ENCODE assay signal across 20 mouse cellular contexts in genomic region chr4:65701848-65702247, GRCm38 (mm10).
DNase-seq lines count a peak whose midpoint lies in the region; ATAC-seq lines count a peak whose summit lies in the region.
"Had no signal": no experiment of that assay in that cellular context is flagged by ENCODE, and none has a peak within 500 bp of the region (broad histone marks: within the 10 kb centered on the region; RNA-seq: fewer than 3 reads in every experiment).

No protein-coding gene starts in this region.

- no peak for DNase-seq in cerebellum, adult 11 months
- no peak for DNase-seq in hindbrain, embryonic 10.5 days (ENCODE audit: low spot score)
- no peak for DNase-seq in midbrain, embryonic 11.5 days (ENCODE audit: low spot score, missing footprints)
- no peak for DNase-seq in left cerebral cortex, postnatal 25 days (ENCODE audit: low spot score in 2 of 2)
- DNase-seq: adrenal gland, adult 8-10 months; adrenal gland, postnatal 36 days; B cell, adult 2 months; gastrocnemius, postnatal 36 days; heart, adult 11 months; heart, postnatal 36 days; kidney, adult 18-20 months had no signal

- no peak overlapping the region for H3K4me3 ChIP-seq in hindbrain, embryonic 13.5 days
- no peak overlapping the region for H3K4me3 ChIP-seq in hindbrain, embryonic 10.5 days
- H3K4me3 ChIP-seq in midbrain, embryonic 13.5 days (replicated peaks): no peak overlapping the region
- H3K4me3 ChIP-seq in midbrain, embryonic 11.5 days (ENCODE audit: low read depth, low read length): no peak overlapping the region
- H3K4me3 ChIP-seq: embryonic facial prominence, embryonic 12.5 days; forebrain, embryonic 15.5 days; heart, embryonic 13.5 days; intestine, embryonic 15.5 days had no signal

- no peak overlapping the region for H3K4me2 ChIP-seq in hindbrain, embryonic 13.5 days
- no peak overlapping the region for H3K4me2 ChIP-seq in midbrain, embryonic 13.5 days (replicated peaks)
- H3K4me2 ChIP-seq in midbrain, embryonic 11.5 days: no peak overlapping the region
- H3K4me2 ChIP-seq: embryonic facial prominence, embryonic 12.5 days; forebrain, embryonic 15.5 days; heart, embryonic 13.5 days; intestine, embryonic 15.5 days had no signal

- peak overlapping the region; percentile 25; the same call in 1 of the 2 replicates for H3K27ac ChIP-seq in hindbrain, embryonic 13.5 days
- H3K27ac ChIP-seq in hindbrain, embryonic 10.5 days: no peak overlapping the region
- H3K27ac ChIP-seq in midbrain, embryonic 13.5 days: peak overlapping the region; percentile 67
- no peak overlapping the region for H3K27ac ChIP-seq in midbrain, embryonic 11.5 days (ENCODE audit: low read depth, low read length)
- H3K27ac ChIP-seq: embryonic facial prominence, embryonic 12.5 days; forebrain, embryonic 15.5 days; heart, embryonic 13.5 days; intestine, embryonic 15.5 days had no signal

- no peaks in the 10 kb centered on the region for H3K9me3 ChIP-seq in hindbrain, embryonic 13.5 days
- no peaks in the 10 kb centered on the region for H3K9me3 ChIP-seq in hindbrain, embryonic 10.5 days
- no peaks in the 10 kb centered on the region for H3K9me3 ChIP-seq in midbrain, embryonic 13.5 days
- H3K9me3 ChIP-seq in midbrain, embryonic 11.5 days (ENCODE audit: control insufficient read depth, low read length): no peaks in the 10 kb centered on the region
- H3K9me3 ChIP-seq: embryonic facial prominence, embryonic 12.5 days; forebrain, embryonic 15.5 days; heart, embryonic 13.5 days; intestine, embryonic 15.5 days had no signal

- no peak overlapping the region for H3K9ac ChIP-seq in hindbrain, embryonic 13.5 days
- H3K9ac ChIP-seq in midbrain, embryonic 13.5 days (replicated peaks): no peak overlapping the region
- no peak overlapping the region for H3K9ac ChIP-seq in midbrain, embryonic 11.5 days (ENCODE audit: low read length)
- H3K9ac ChIP-seq: embryonic facial prominence, embryonic 12.5 days; forebrain, embryonic 15.5 days; heart, embryonic 13.5 days; intestine, embryonic 15.5 days had no signal

- intact Hi-C loops in left cerebral cortex, postnatal 25 days (cut with DNase I): no loop called here

- peak; percentile 85; the same call in 1 of the 2 replicates for ATAC-seq in cerebellum, adult (ENCODE audit: insufficient number of reproducible peaks, low FRiP score, low TSS enrichment)
- ATAC-seq in hindbrain, embryonic 13.5 days (ENCODE audit: low FRiP score): no peak
- ATAC-seq in midbrain, embryonic 13.5 days: no peak
- no peak for ATAC-seq in midbrain, embryonic 11.5 days (ENCODE audit: low FRiP score)
- ATAC-seq: CD4-positive, CD25-positive, alpha-beta regulatory T cell, adult 4 months; forebrain, embryonic 15.5 days; intestine, embryonic 15.5 days had no signal

- 64% methylated on average over 4 of the region's 4 CpGs for WGBS in hindbrain, embryonic 13.5 days
- WGBS in hindbrain, embryonic 10.5 days: 82% methylated on average over 4 of the region's 4 CpGs
- WGBS in midbrain, embryonic 13.5 days: 59% methylated on average over 4 of the region's 4 CpGs
- 73% methylated on average over 4 of the region's 4 CpGs for WGBS in midbrain, embryonic 11.5 days

- no peaks in the 10 kb centered on the region for H3K27me3 ChIP-seq in hindbrain, embryonic 13.5 days
- no peaks in the 10 kb centered on the region for H3K27me3 ChIP-seq in hindbrain, embryonic 10.5 days (ENCODE audit: insufficient read depth, poor library complexity, severe bottlenecking)
- H3K27me3 ChIP-seq in midbrain, embryonic 13.5 days: no peaks in the 10 kb centered on the region
- no peaks in the 10 kb centered on the region for H3K27me3 ChIP-seq in midbrain, embryonic 11.5 days (ENCODE audit: control insufficient read depth, insufficient read depth, low read length)
- H3K27me3 ChIP-seq: embryonic facial prominence, embryonic 12.5 days; forebrain, embryonic 15.5 days; heart, embryonic 13.5 days; intestine, embryonic 15.5 days had no signal

- H3K36me3 ChIP-seq in hindbrain, embryonic 13.5 days: no peaks in the 10 kb centered on the region
- H3K36me3 ChIP-seq in hindbrain, embryonic 10.5 days: no peaks in the 10 kb centered on the region
- H3K36me3 ChIP-seq in midbrain, embryonic 13.5 days: no peaks in the 10 kb centered on the region
- H3K36me3 ChIP-seq in midbrain, embryonic 11.5 days (ENCODE audit: control insufficient read depth, insufficient read depth, low read length): no peaks in the 10 kb centered on the region
- H3K36me3 ChIP-seq: embryonic facial prominence, embryonic 12.5 days; forebrain, embryonic 15.5 days; G1E; heart, embryonic 13.5 days; intestine, embryonic 15.5 days had no signal

- peaks cover 20% of the 10 kb centered on the region for H3K4me1 ChIP-seq in hindbrain, embryonic 13.5 days (replicated peaks)
- H3K4me1 ChIP-seq in hindbrain, embryonic 10.5 days (replicated peaks): peaks cover 6% of the 10 kb centered on the region
- peaks cover 30% of the 10 kb centered on the region for H3K4me1 ChIP-seq in midbrain, embryonic 13.5 days (replicated peaks)
- H3K4me1 ChIP-seq in midbrain, embryonic 11.5 days (ENCODE audit: control insufficient read depth, insufficient read depth, low read length): peaks cover 4% of the 10 kb centered on the region; the same call in 1 of the 2 replicates
- H3K4me1 ChIP-seq: embryonic facial prominence, embryonic 12.5 days; heart, embryonic 13.5 days; intestine, embryonic 15.5 days had no signal

Comparison
In these comparisons a context has a peak if more than half of its experiments do, and no peak if none do; other contexts are left out.
1. H3K27ac ChIP-seq: peak in hindbrain, embryonic 13.5 days (single experiment) and midbrain, embryonic 13.5 days (single experiment); none in hindbrain, embryonic 10.5 days (single experiment) and midbrain, embryonic 11.5 days (single experiment).